Mouse (Mus musculus) ovary, postnatal 36 days (tissue): ENCODE data around the gene Nsd2.
"Not testable (repeated sequence)": the region's sequence is repeated elsewhere in the genome, so short reads cannot be mapped to it uniquely, and the experiment has no call there.

ENCODE experiments used
- DNase-seq: peaks from one replicate; pipeline ENCODE4 v3.0.0; 2022; ENCODE audit warnings: low spot score, mixed read lengths

Nsd2 gene

GRCm38 (mm10) chr5:33851466-33851865 is 30.9 kb downstream of the Nsd2 start:
- DNase-seq, result no peak

GRCm38 (mm10) chr5:33853086-33853485 is 32.6 kb downstream of the Nsd2 start:
- no peak for DNase-seq

- DNase-seq, result no peak
Observed at GRCm38 (mm10) chr5:33854019-33854418, 33.5 kb downstream of the Nsd2 start.

GRCm38 (mm10) chr5:33857693-33858092 is 37.2 kb downstream of the Nsd2 start:
- DNase-seq, result no peak

GRCm38 (mm10) chr5:33875472-33875871 is 54.9 kb downstream of the Nsd2 start:
- no peak for DNase-seq

GRCm38 (mm10) chr5:33881118-33881517 is 60.6 kb downstream of the Nsd2 start:
- no peak for DNase-seq

- DNase-seq, result no peak
Observed at GRCm38 (mm10) chr5:33893406-33893805, 72.9 kb downstream of the Nsd2 start.

GRCm38 (mm10) chr5:33895116-33895515 is 74.6 kb downstream of the Nsd2 start:
- no peak for DNase-seq

GRCm38 (mm10) chr5:33897158-33897557 is 76.6 kb downstream of the Nsd2 start:
- no peak for DNase-seq

- DNase-seq, result no peak
Observed at GRCm38 (mm10) chr5:33898671-33899070, 78.1 kb downstream of the Nsd2 start.

GRCm38 (mm10) chr5:33899245-33899644 is 78.7 kb downstream of the Nsd2 start:
- DNase-seq, result no peak

- no peak for DNase-seq
Observed at GRCm38 (mm10) chr5:33900101-33900500, 79.6 kb downstream of the Nsd2 start.

GRCm38 (mm10) chr5:33900701-33901263 is 80.3 kb downstream of the Nsd2 start:
- DNase-seq, result no peak

GRCm38 (mm10) chr5:33901278-33901677 is 80.8 kb downstream of the Nsd2 start:
- no peak for DNase-seq

GRCm38 (mm10) chr5:33902696-33903095 is 82.2 kb downstream of the Nsd2 start:
- no peak for DNase-seq

- no peak for DNase-seq
Observed at GRCm38 (mm10) chr5:33903176-33903575, 82.7 kb downstream of the Nsd2 start.

- not testable (repeated sequence) for DNase-seq
Observed at GRCm38 (mm10) chr5:33915031-33915430, 94.5 kb downstream of the Nsd2 start.

- not testable (repeated sequence) for DNase-seq
Observed at GRCm38 (mm10) chr5:33916616-33917015, 96.1 kb downstream of the Nsd2 start.

GRCm38 (mm10) chr5:33919466-33919865 is 98.9 kb downstream of the Nsd2 start:
- DNase-seq, result no peak

GRCm38 (mm10) chr5:33920037-33920436 is 99.5 kb downstream of the Nsd2 start:
- no peak for DNase-seq

- DNase-seq, result no peak
Observed at GRCm38 (mm10) chr5:33920924-33921323, 100.4 kb downstream of the Nsd2 start.

- DNase-seq, result no peak
Observed at GRCm38 (mm10) chr5:33921486-33922235, 101.1 kb downstream of the Nsd2 start.

- DNase-seq, result no peak
Observed at GRCm38 (mm10) chr5:33922566-33922965, 102.0 kb downstream of the Nsd2 start.

- no peak for DNase-seq
Observed at GRCm38 (mm10) chr5:33926170-33926569, 105.6 kb downstream of the Nsd2 start.
